Mouse (Mus musculus) adipocyte (in vitro differentiated cells): Measurements from ENCODE around the gene Arhgef6.

ENCODE experiments used
- DNase-seq: peaks from one replicate; pipeline ENCODE4 v3.0.0-alpha.2; 2016; ENCODE audit warnings: low spot score

Arhgef6 gene

DNA sequence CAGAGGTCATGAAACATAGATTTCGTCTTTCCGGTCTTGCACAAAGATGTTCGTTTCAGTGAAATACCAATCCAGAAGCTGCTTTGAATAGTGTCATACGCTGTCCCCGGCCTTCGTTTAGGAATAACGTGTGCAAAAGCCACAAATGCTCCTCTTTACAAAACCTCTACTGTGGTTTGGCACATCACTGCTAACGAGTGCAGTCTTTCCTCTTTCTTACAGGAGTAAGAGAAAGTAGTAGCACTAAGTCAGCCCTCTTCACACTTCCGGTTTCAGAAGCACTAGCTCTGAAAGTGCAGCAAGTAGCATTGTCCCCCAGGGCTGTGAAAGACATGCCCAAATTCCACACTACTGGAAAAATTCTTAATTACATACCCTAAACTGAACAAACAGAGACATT lies 142.2 kb downstream of the Arhgef6 start:
- DNase-seq: no peak

DNA sequence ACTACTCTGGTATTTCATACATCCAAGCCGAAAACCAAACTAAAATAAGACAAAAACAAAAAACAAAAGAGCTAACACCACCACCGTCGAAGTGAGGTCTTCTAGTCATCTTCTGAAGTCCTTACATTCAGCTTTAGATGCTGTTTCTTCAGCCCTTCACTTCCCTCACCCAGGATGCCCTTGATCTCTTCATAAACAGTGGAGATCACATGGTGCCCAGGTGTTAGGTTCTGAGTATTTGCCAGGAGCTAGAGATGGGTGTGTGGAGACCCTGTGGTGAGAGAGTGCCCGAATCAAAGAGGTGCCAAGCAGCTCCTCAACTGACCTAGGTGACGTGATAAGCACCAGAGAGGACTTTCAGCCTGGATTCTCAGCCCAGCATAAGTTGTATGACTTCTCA lies 149.2 kb downstream of the Arhgef6 start:
- DNase-seq: no peak

DNA sequence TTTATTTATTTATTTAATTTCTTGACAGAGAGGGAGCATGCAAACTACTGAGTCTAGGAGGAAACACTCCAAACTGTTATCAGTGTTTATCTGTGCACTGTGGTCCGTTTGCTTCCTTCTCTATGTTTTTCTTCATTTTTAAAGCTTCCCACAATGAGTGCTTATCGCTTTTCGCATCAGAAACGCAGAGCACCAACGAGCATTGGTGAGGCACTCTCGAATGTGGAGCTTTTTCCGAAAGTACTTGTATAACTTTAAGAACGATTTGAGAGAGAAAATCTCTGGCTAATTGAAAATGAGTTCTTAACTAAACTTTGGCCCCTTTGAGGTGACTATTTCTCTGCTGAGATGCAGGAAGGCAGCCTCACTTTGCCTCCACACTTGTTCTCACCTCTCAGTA lies 151.2 kb downstream of the Arhgef6 start:
- no peak for DNase-seq

DNA sequence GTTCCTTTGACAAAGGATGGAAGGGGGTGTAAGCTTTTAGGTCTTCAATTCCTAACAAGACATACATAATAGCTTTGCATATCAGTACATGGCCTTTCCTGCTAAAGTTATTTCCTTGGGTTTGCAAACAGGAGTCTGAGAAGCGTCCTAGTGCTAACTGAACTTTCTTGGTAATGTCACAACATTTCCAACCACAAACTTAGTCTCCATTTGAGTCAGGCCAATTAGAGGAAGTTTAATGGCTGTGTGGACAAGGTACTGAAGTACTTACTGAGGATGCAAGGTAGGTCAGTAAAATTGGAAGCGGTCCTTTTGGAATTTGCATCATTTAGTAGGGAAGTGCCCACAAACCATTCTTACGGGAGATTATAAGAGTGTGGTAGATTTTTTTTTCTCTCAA lies 155.2 kb downstream of the Arhgef6 start:
- DNase-seq: no peak

DNA sequence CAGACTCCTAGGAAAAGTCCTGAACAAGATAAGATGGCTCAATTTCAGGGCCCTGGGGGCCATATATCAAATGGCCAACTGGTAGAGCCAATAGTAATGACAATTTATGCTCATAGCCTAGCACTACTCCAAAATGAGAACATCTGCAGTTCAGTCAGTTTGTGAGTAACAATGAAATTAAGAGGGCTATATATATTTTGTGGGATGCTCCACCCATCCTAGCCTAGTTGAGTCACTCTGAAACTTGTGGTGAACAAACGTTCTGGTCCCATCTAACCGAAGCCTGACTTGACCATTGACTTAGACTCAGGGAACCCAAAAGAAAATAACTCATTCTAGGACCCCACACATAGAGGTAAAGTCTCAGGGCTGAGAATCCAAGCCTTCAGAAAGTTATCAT lies 156.1 kb downstream of the Arhgef6 start:
- DNase-seq: no peak
